ENCODE assay signal across 9 mouse cellular contexts in the genomic region with DNA sequence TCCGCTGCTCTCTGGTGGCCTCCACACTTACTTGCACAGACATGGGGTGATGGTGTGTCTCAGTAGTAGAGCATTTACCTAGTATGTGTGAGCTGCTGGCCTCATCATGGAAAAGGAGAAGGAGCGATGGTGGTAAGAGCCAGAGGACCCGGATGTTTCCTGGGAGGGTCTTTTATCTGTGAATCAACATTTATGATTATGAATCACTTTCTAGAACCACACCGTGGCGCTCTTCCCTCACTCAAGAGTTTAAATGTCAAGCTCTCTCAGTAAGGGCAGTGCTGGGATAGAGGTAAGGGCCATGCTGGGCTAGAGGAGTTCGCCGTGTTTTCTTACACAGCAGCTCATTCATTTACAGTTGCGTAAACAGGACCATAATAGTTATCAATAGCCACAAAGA. TPM values are rescaled to one million over a fixed set of nuclear protein-coding genes. Genes with fewer than 3 reads are reported as not detected.
DNase-seq lines count a peak whose midpoint lies in the region; ATAC-seq lines count a peak whose summit lies in the region.
"Had no signal": no experiment of that assay in that cellular context is flagged by ENCODE, and none has a peak within 500 bp of the region (broad histone marks: within the 10 kb centered on the region; RNA-seq: fewer than 3 reads in every experiment).

No protein-coding gene starts in this region.

- no peak overlapping the region for H3K4me3 ChIP-seq in kidney, embryonic 15.5 days (replicated peaks)
- H3K4me3 ChIP-seq in kidney, embryonic 14.5 days (ENCODE audit: low read length): no peak overlapping the region
- no peak overlapping the region for H3K4me3 ChIP-seq in hindbrain, embryonic 14.5 days (replicated peaks; ENCODE audit: low read length)
- H3K4me3 ChIP-seq: embryonic facial prominence, embryonic 13.5 days had no signal

- no peak overlapping the region for H3K27ac ChIP-seq in kidney, embryonic 15.5 days
- no peak overlapping the region for H3K27ac ChIP-seq in kidney, embryonic 14.5 days (ENCODE audit: low read depth, low read length)
- H3K27ac ChIP-seq in hindbrain, embryonic 14.5 days: no peak overlapping the region
- H3K27ac ChIP-seq: embryonic facial prominence, embryonic 13.5 days had no signal

- H3K4me1 ChIP-seq in kidney, embryonic 15.5 days: no peaks in the 10 kb centered on the region
- no peaks in the 10 kb centered on the region for H3K4me1 ChIP-seq in kidney, embryonic 14.5 days (ENCODE audit: control insufficient read depth, insufficient read depth, low read length)
- H3K4me1 ChIP-seq in hindbrain, embryonic 14.5 days (replicated peaks; ENCODE audit: control insufficient read depth, insufficient read depth, low read length): no peaks in the 10 kb centered on the region
- H3K4me1 ChIP-seq: embryonic facial prominence, embryonic 13.5 days had no signal

- H3K36me3 ChIP-seq in kidney, embryonic 15.5 days: no peaks in the 10 kb centered on the region
- H3K36me3 ChIP-seq in kidney, embryonic 14.5 days (ENCODE audit: control insufficient read depth, insufficient read depth, low read length): no peaks in the 10 kb centered on the region
- H3K36me3 ChIP-seq in hindbrain, embryonic 14.5 days (replicated peaks; ENCODE audit: control insufficient read depth, insufficient read depth): no peaks in the 10 kb centered on the region
- H3K36me3 ChIP-seq: embryonic facial prominence, embryonic 13.5 days had no signal

- no peak overlapping the region for H3K9ac ChIP-seq in kidney, embryonic 15.5 days
- H3K9ac ChIP-seq in kidney, embryonic 14.5 days (ENCODE audit: low read depth, low read length): no peak overlapping the region
- H3K9ac ChIP-seq in hindbrain, embryonic 14.5 days: no peak overlapping the region
- H3K9ac ChIP-seq: embryonic facial prominence, embryonic 13.5 days had no signal

- no peaks in the 10 kb centered on the region for H3K9me3 ChIP-seq in kidney, embryonic 15.5 days (replicated peaks)
- no peaks in the 10 kb centered on the region for H3K9me3 ChIP-seq in kidney, embryonic 14.5 days (ENCODE audit: control insufficient read depth, low read length)
- no peaks in the 10 kb centered on the region for H3K9me3 ChIP-seq in hindbrain, embryonic 14.5 days (ENCODE audit: control insufficient read depth, low read length)
- H3K9me3 ChIP-seq: embryonic facial prominence, embryonic 13.5 days had no signal

- DNase-seq in adrenal gland, postnatal 36 days: peak; percentile 30 to 47
- DNase-seq in adrenal gland, adult 8-10 months: no peak
- peak; percentile 37 to 39 for DNase-seq in B cell, adult 2 months
- DNase-seq in hindbrain, embryonic 14.5 days (ENCODE audit: low spot score): peak; percentile 69
- peak; percentile 29 for DNase-seq in retina, postnatal 7 days (ENCODE audit: low read depth, low spot score)
- no peak for DNase-seq in spleen, adult 12 weeks (ENCODE audit: low spot score)

- peak overlapping the region; percentile 17; the same call in 1 of the 2 replicates for H3K4me2 ChIP-seq in kidney, embryonic 15.5 days
- H3K4me2 ChIP-seq in kidney, embryonic 14.5 days (replicated peaks; ENCODE audit: low read depth, low read length): no peak overlapping the region
- no peak overlapping the region for H3K4me2 ChIP-seq in hindbrain, embryonic 14.5 days (replicated peaks)
- H3K4me2 ChIP-seq: embryonic facial prominence, embryonic 13.5 days had no signal

- WGBS in kidney, embryonic 15.5 days: 52% methylated on average over 8 of the region's 8 CpGs
- 49% methylated on average over 8 of the region's 8 CpGs for WGBS in kidney, embryonic 14.5 days
- WGBS in hindbrain, embryonic 14.5 days: 61% methylated on average over 8 of the region's 8 CpGs

- no peaks in the 10 kb centered on the region for H3K27me3 ChIP-seq in kidney, embryonic 15.5 days
- H3K27me3 ChIP-seq in kidney, embryonic 14.5 days (ENCODE audit: control insufficient read depth, insufficient read depth, low read length): no peaks in the 10 kb centered on the region
- H3K27me3 ChIP-seq in hindbrain, embryonic 14.5 days (ENCODE audit: control insufficient read depth, insufficient read depth, low read length): no peaks in the 10 kb centered on the region
- H3K27me3 ChIP-seq: embryonic facial prominence, embryonic 13.5 days had no signal

- ATAC-seq in kidney, embryonic 15.5 days (replicated peaks; ENCODE audit: low FRiP score): no peak
- ATAC-seq in kidney, embryonic 14.5 days (ENCODE audit: low FRiP score, low TSS enrichment): no peak
- no peak for ATAC-seq in hindbrain, embryonic 14.5 days (ENCODE audit: low FRiP score)

RNA-seq across cellular contexts. Expression of a gene that starts 19.2 kb away (rescaled TPM):
- total RNA-seq in adrenal gland, postnatal 36 days (2021): 10 to 100 TPM; 30.9 to 33.7 TPM
- 10 to 100 TPM; 25.9 to 31.7 (median 27.8) TPM for total RNA-seq in adrenal gland, adult 8-10 months (2022)
- 28.5 and 29.0 TPM in 2 replicates for polyA plus RNA-seq in kidney, embryonic 15.5 days (2015; fragmentation: Nextera tagmentation; extraction: Ambion mirVana)
- polyA plus RNA-seq in kidney, embryonic 14.5 days (2014; fragmentation: Nextera tagmentation; extraction: Ambion mirVana): 20.0 and 35.6 TPM in 2 replicates
- polyA plus RNA-seq in hindbrain, embryonic 14.5 days (2014; fragmentation: Nextera tagmentation; extraction: Ambion mirVana): 54.1 and 56.2 TPM in 2 replicates

Comparison
In these comparisons a context has a peak if more than half of its experiments do, and no peak if none do; other contexts are left out.
1. DNase-seq: peak in adrenal gland, postnatal 36 days (2 of 2), B cell, adult 2 months (2 of 2), hindbrain, embryonic 14.5 days (single experiment) and retina, postnatal 7 days (single experiment); none in adrenal gland, adult 8-10 months (single experiment) and spleen, adult 12 weeks (single experiment).